ENCODE assay signal across 18 mouse cellular contexts in genomic region chr16:14044695-14045094, GRCm38 (mm10). TPM values are rescaled to one million over a fixed set of nuclear protein-coding genes. Genes with fewer than 3 reads are reported as not detected.
DNase-seq lines count a peak whose midpoint lies in the region; TF ChIP-seq lines count a peak whose summit lies in the region.
"Had no signal": no experiment of that assay in that cellular context is flagged by ENCODE, and none has a peak within 500 bp of the region (broad histone marks: within the 10 kb centered on the region; RNA-seq: fewer than 3 reads in every experiment).

No protein-coding gene starts in this region.

- H3K9ac ChIP-seq in MEL (ENCODE audit: control insufficient read depth, low read depth, low read length, poor library complexity, severe bottlenecking), result no peak overlapping the region
- H3K9ac ChIP-seq: limb, embryonic 13.5 days; midbrain, embryonic 15.5 days; stomach, embryonic 15.5 days had no signal

- TF ChIP-seq EP300 in MEL (IDR thresholded peaks at IDR 0.05; ENCODE audit: low read depth in 1 of 2, low read length in 2 of 2), result no peak

- no peaks in the 10 kb centered on the region for H3K4me1 ChIP-seq in heart, embryonic 10.5 days
- no peaks in the 10 kb centered on the region for H3K4me1 ChIP-seq in MEL (ENCODE audit: control insufficient read depth in 1 of 2, insufficient read depth in 2 of 2, low read length in 2 of 2)
- no peaks in the 10 kb centered on the region for H3K4me1 ChIP-seq in thymus, adult 2 months (replicated peaks; ENCODE audit: control insufficient read depth, insufficient read depth, low read length)
- H3K4me1 ChIP-seq: embryonic facial prominence, embryonic 10.5 days; limb, embryonic 13.5 days; midbrain, embryonic 15.5 days; stomach, embryonic 15.5 days had no signal

- TF ChIP-seq RAD21 in MEL (IDR thresholded peaks at IDR 0.05; ENCODE audit: low read depth, low read length), result no peak

- no peaks in the 10 kb centered on the region for H3K36me3 ChIP-seq in heart, embryonic 10.5 days
- no peaks in the 10 kb centered on the region for H3K36me3 ChIP-seq in MEL (ENCODE audit: control insufficient read depth in 1 of 2, insufficient read depth in 2 of 2, low read length in 2 of 2)
- H3K36me3 ChIP-seq in thymus, adult 2 months (ENCODE audit: control insufficient read depth, insufficient read depth, low read length), result no peaks in the 10 kb centered on the region
- H3K36me3 ChIP-seq: embryonic facial prominence, embryonic 10.5 days; limb, embryonic 13.5 days; midbrain, embryonic 15.5 days; stomach, embryonic 15.5 days had no signal

- no peak overlapping the region for H3K4me3 ChIP-seq in heart, embryonic 10.5 days
- H3K4me3 ChIP-seq in MEL (ENCODE audit: control insufficient read depth in 1 of 2, insufficient read depth in 1 of 2, low read depth in 2 of 2, low read length in 2 of 2), result no peak overlapping the region
- H3K4me3 ChIP-seq in thymus, adult 2 months (ENCODE audit: control insufficient read depth, insufficient read depth, low read length), result no peak overlapping the region
- H3K4me3 ChIP-seq: embryonic facial prominence, embryonic 10.5 days; limb, embryonic 13.5 days; midbrain, embryonic 15.5 days; stomach, embryonic 15.5 days had no signal

- DNase-seq in heart, embryonic 10.5 days (ENCODE audit: low spot score), result peak; percentile 46
- DNase-seq in heart, postnatal 10 days, result no peak
- peak; percentile 9 for DNase-seq in MEL (ENCODE audit: low read depth, low spot score)
- DNase-seq in cerebellum, adult 18-20 months, result peak; percentile 49 to 69
- peak; percentile 79 for DNase-seq in layer of hippocampus, adult 9-11 months
- no peak for DNase-seq in urinary bladder, postnatal 36 days (ENCODE audit: low spot score in 2 of 2)
- DNase-seq in thymus, adult 2 months, result no peak
- DNase-seq in heart, adult 9 months (ENCODE audit: low spot score in 2 of 2), result no peak
- DNase-seq: lung, adult 18-20 months; thymus, postnatal 36 days had no signal

- no peak for TF ChIP-seq POLR2A in MEL (IDR thresholded peaks at IDR 0.05; ENCODE audit: control insufficient read depth in 1 of 2, insufficient read depth in 1 of 2, low read depth in 1 of 2, low read length in 2 of 2, poor library complexity in 1 of 2)
- TF ChIP-seq POLR2A in thymus, adult 2 months (IDR thresholded peaks at IDR 0.05; ENCODE audit: control insufficient read depth, extremely low read depth, insufficient read depth, low read length, poor library complexity), result no peak

- H3K27me3 ChIP-seq in heart, embryonic 10.5 days (ENCODE audit: insufficient read depth, poor library complexity, severe bottlenecking), result no peaks in the 10 kb centered on the region
- peaks cover 0 to 1% of the 10 kb centered on the region in 2 experiments; a peak in 2 of 4 replicates for H3K27me3 ChIP-seq in MEL (ENCODE audit: control insufficient read depth in 1 of 2, insufficient read depth in 2 of 2, low read length in 2 of 2)
- H3K27me3 ChIP-seq in thymus, adult 2 months (ENCODE audit: control insufficient read depth, insufficient read depth, low read length), result no peaks in the 10 kb centered on the region
- H3K27me3 ChIP-seq: limb, embryonic 13.5 days; midbrain, embryonic 15.5 days; stomach, embryonic 15.5 days had no signal

- no peaks in the 10 kb centered on the region for H3K79me2 ChIP-seq in MEL (ENCODE audit: control insufficient read depth, insufficient read depth, low read length, poor library complexity)

- no peak for TF ChIP-seq CTCF in MEL (IDR thresholded peaks at IDR 0.05 in 2 of 3, conservative IDR thresholded peaks at IDR 0.05 in 1 of 3; ENCODE audit: control insufficient read depth in 1 of 3, insufficient read depth in 1 of 3, low read depth in 2 of 3, low read length in 3 of 3, poor library complexity in 1 of 3, severe bottlenecking in 1 of 3)
- TF ChIP-seq CTCF in thymus, adult 2 months (IDR thresholded peaks at IDR 0.05; ENCODE audit: borderline replicate concordance, control insufficient read depth, extremely low read depth, insufficient read depth, low read length, poor library complexity), result no peak

- 69% methylated on average over 8 of the region's 8 CpGs for WGBS in heart, embryonic 10.5 days
- 92% methylated on average over 8 of the region's 8 CpGs for WGBS in thymus, adult 2 months

- H3K27ac ChIP-seq in heart, embryonic 10.5 days, result no peak overlapping the region
- H3K27ac ChIP-seq in MEL (ENCODE audit: control insufficient read depth, low read depth, low read length), result no peak overlapping the region
- no peak overlapping the region for H3K27ac ChIP-seq in thymus, adult 2 months (ENCODE audit: control insufficient read depth, insufficient read depth, low read length)
- H3K27ac ChIP-seq: embryonic facial prominence, embryonic 10.5 days; kidney, postnatal 0 days; limb, embryonic 13.5 days; midbrain, embryonic 15.5 days; stomach, embryonic 15.5 days had no signal

- no peaks in the 10 kb centered on the region for H3K9me3 ChIP-seq in heart, embryonic 10.5 days
- H3K9me3 ChIP-seq in MEL (replicated peaks; ENCODE audit: insufficient read depth, low read length), result no peaks in the 10 kb centered on the region
- H3K9me3 ChIP-seq: embryonic facial prominence, embryonic 10.5 days; limb, embryonic 13.5 days; midbrain, embryonic 15.5 days; stomach, embryonic 15.5 days had no signal

- intact Hi-C loops in heart, postnatal 10 days (cut with DNase I), result no loop called here

TF ChIP-seq in MEL, 35 proteins besides CTCF, POLR2A, EP300 and RAD21:
- no peak for TF ChIP-seq POLR2AphosphoS2 (IDR thresholded peaks at IDR 0.05; ENCODE audit: low read length)
- no peak for TF ChIP-seq ZKSCAN1 (IDR thresholded peaks at IDR 0.05; ENCODE audit: low read depth, low read length)
- no peak for TF ChIP-seq E2F4 (IDR thresholded peaks at IDR 0.05; ENCODE audit: borderline replicate concordance, low read depth, low read length)
- no peak for TF ChIP-seq POLR2AphosphoS5 (IDR thresholded peaks at IDR 0.05; ENCODE audit: borderline replicate concordance, low read depth, low read length)
- TF ChIP-seq NRF1 (IDR thresholded peaks at IDR 0.05; ENCODE audit: insufficient read depth, low read depth, low read length, poor library complexity, severe bottlenecking), result no peak
- no peak for TF ChIP-seq ETS1 (IDR thresholded peaks at IDR 0.05; ENCODE audit: low read depth, low read length)
TF ChIP-seq in MEL: peak in this region for 0.

RNA-seq across cellular contexts. Expression of gene Ifitm7, which starts 58.0 kb away (rescaled TPM):
- polyA plus RNA-seq in heart, embryonic 10.5 days (2016; fragmentation: Nextera tagmentation; extraction: Ambion mirVana), result 0.15 and 0.21 TPM in 2 replicates
- total RNA-seq in heart, postnatal 10 days (2021), result not detected
- not detected in 2 replicates for total RNA-seq in MEL (2012; rRNA removed)
- polyA plus RNA-seq in MEL (2012; ENCODE audit: insufficient read depth in 1 of 2, insufficient read length in 2 of 2, low read depth in 1 of 2, low replicate concordance in 2 of 2, missing spikeins in 1 of 2), result not detected
- polyA plus RNA-seq in thymus, adult 2 months (2012; rRNA removed), result not detected in 2 replicates
- total RNA-seq: gastrocnemius, postnatal 4 days had no signal
- polyA plus RNA-seq: C2C12; heart, postnatal 0 days; stomach, embryonic 15.5 days had no signal

RNA-seq across cellular contexts. Expression of gene 2900011O08Rik, which starts 58.3 kb away (rescaled TPM):
- 0.89 and 2.3 TPM in 2 replicates for polyA plus RNA-seq in heart, embryonic 10.5 days (2016; fragmentation: Nextera tagmentation; extraction: Ambion mirVana)
- not detected for total RNA-seq in heart, postnatal 10 days (2021)
- total RNA-seq in MEL (2012; rRNA removed), result 0.04 TPM in 1 of 2 replicates, not detected in the other
- polyA plus RNA-seq in MEL (2012; ENCODE audit: insufficient read depth in 1 of 2, insufficient read length in 2 of 2, low read depth in 1 of 2, low replicate concordance in 2 of 2, missing spikeins in 1 of 2), result not detected
- polyA plus RNA-seq in thymus, adult 2 months (2012; rRNA removed), result 0.17 and 0.38 TPM in 2 replicates

Comparison
In these comparisons a context has a peak if more than half of its experiments do, and no peak if none do; other contexts are left out.
1. DNase-seq: peak in heart, embryonic 10.5 days (single experiment), MEL (single experiment), cerebellum, adult 18-20 months (2 of 2) and layer of hippocampus, adult 9-11 months (single experiment); none in heart, postnatal 10 days (0 of 2), urinary bladder, postnatal 36 days (0 of 2), thymus, adult 2 months (single experiment) and heart, adult 9 months (0 of 2).